Mouse (Mus musculus) embryonic fibroblast, embryonic 13.5 days (primary cell): ENCODE measurements around the gene Lrrc31. TPM values are rescaled to one million over a fixed set of nuclear protein-coding genes. Genes with fewer than 3 reads are reported as not detected.
"Not testable (repeated sequence)": the region's sequence is repeated elsewhere in the genome, so short reads cannot be mapped to it uniquely, and the experiment has no call there.

ENCODE experiments used
- H3K27ac ChIP-seq: 2 replicates; pipeline ENCODE4 v1.5.1; 2012; ENCODE audit warnings: low read length, control low read depth, inconsistent platforms; ENCODE audit not compliant: insufficient read depth
- H3K4me1 ChIP-seq: 2 replicates; pipeline ENCODE4 v1.6.1; 2011; ENCODE audit warnings: low read length; ENCODE audit not compliant: control insufficient read depth, insufficient read depth
- H3K4me3 ChIP-seq: 2 replicates; pipeline ENCODE4 v1.5.1; 2011; ENCODE audit warnings: mild to moderate bottlenecking, control low read depth, low read length; ENCODE audit not compliant: insufficient read depth
- CTCF ChIP-seq: IDR thresholded peaks from 2 replicates; pipeline ENCODE4 v1.5.1; 2011; ENCODE audit warnings: mild to moderate bottlenecking, control low read depth, low read length, moderate library complexity, borderline replicate concordance; ENCODE audit not compliant: insufficient read depth
- POLR2A ChIP-seq: IDR thresholded peaks from 2 replicates; pipeline ENCODE4 v1.6.1; 2011; ENCODE audit warnings: low read depth, mild to moderate bottlenecking, control low read depth, low read length, moderate library complexity
- polyA plus RNA-seq: library from polyadenylated mRNA; stranded (reverse); fragments of >200 nt; gene quantifications from 2 replicates; pipeline ENCODE4 v1.2.4, GENCODE M21; 2011; ENCODE audit warnings: low read depth; ENCODE audit not compliant: missing spikeins, insufficient read length

Gene Lrrc31
- polyA plus RNA-seq = not detected in 2 replicates

DNA sequence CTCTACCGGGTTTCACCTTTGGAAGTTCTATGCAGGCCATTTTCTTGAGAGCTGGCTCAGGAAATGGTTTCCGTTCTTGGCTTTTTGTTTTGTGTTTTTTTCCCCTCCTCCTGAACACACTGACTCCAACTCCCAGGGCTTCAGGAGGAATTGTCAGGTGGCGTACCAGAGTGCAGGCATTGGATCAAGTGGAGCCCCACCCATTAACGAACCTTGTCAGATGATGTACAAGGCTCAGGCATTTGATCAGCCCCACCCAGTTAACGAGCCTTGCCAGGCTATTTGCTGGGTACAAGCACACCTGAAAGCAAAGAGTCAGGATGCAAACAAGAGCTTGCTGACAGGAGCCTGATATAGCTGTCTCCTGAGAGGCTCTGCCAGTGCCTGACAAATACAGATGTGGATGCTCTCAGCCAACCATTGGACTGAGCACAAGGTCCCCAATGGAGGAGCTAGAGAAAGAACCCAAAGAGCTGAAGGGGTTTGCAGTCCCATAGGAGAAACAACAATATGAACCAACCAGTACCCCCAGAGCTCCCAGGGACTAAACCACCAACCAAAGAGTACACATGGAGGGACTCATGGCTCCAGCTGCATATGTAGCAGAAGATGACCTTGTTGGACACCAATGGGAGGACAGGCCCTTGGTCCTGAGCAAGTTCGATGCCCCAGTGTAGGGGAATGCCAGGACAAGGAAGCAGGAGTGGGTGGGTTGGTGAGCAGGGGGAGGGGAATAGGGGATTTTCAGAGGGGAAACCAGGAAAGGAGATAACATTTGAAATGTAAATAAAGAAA, at the start of gene Lrrc31:
Lrrc31 (minus strand) TSS at position 133 of the 795 bp plus-strand sequence.
- H3K27ac ChIP-seq, H3K4me1 ChIP-seq, H3K4me3 ChIP-seq: not testable (repeated sequence)

DNA sequence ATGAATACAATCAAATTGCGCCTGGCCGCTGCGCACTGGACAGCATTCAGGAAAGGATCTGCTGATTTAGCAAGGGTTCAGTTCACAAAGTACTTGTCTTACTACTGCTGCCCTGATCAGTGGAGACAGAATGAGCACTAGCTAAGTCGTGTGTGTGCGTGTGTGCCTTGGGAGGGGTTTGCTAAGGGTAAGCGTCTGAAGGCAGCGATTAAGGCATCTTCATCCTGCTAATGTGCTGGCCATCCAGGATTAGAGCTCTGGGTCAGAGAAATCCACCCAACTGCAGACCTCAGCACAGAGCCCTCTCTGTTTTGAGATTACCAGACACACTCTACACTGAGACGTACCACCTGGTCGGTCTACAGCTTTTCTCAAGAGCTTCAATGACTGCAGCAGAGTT, 48.7 kb upstream of the Lrrc31 start:
- TF ChIP-seq POLR2A (no peak), CTCF (no peak)
- Histone ChIP-seq H3K27ac (no peak overlapping the region), H3K4me3 (no peak overlapping the region)

DNA sequence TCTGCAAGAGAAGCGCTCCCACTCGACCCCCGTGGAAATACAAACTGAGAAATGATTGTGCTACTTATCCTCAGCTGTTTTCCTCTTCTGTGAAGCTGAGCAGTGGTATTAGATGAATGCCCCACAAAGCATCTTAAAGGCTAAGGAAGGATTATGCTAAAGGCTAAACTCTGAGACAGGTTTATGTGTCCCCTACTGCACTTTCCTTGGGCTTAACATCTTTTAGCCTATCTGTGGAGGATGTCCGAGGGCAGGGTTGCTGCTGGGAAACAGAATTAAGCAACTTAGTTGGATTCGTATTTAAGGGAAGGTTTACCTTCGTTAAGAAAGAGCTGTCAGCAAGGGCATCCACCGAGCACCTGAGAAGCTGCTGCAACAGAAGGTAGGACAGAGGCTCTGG, 46.4 kb upstream of the Lrrc31 start, which contains the start of gene Samd7:
Samd7 (plus strand) TSS at position 288 of the 400 bp plus-strand sequence.
- H3K4me1 ChIP-seq = no peaks in the 10 kb centered on the region
- no peak within 1 kb of the TSS for H3K27ac ChIP-seq
- no peak for TF ChIP-seq POLR2A
- TF ChIP-seq CTCF = no peak
- no peak within 1 kb of the TSS for H3K4me3 ChIP-seq

More for the DNA sequence above, 48.7 kb upstream of the Lrrc31 start:
- H3K4me1 ChIP-seq = no peaks in the 10 kb centered on the region

DNA sequence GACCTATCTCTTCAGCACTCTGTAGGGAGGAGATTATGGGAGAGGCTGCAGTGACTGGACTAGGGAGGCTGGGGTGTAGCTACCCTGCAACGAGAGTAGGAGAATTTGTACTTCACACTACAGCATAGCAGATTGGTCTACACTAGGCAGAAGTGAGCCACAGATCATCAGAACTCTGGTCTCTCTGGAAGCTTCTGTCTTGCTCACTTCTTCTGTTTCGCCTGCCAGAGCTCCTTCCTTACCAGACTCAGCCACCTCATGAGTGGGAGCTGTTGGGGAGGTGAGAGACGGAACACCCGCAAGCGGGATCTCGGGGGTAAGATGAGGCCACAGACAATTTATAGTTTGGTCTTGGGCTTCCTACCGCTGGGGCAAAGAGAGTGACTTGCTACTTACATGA, 43.2 kb upstream of the Lrrc31 start:
- H3K4me3 ChIP-seq = no peak overlapping the region
- TF ChIP-seq POLR2A = no peak
- no peak for TF ChIP-seq CTCF
- no peaks in the 10 kb centered on the region for H3K4me1 ChIP-seq
- H3K27ac ChIP-seq = no peak overlapping the region

DNA sequence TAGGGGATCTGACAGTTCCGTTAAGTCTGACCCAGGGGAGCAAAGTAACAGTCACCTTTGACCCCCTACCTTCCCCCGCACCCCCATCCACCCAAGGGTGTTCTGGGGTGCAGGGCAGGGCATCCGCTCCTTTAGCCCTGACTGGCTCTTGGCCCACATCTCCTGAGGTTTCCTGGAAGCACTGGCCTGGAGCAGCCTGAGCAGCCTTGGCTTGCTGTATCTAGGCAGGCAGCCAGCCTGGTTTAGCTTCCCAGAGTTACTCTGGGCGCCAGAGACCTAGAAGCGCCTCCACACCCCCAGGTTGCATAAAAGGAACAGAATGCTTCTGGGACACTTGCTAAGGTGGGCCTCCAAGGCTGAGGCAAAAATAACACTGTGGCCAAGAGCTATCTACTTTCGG, 41.7 kb upstream of the Lrrc31 start:
- no peak overlapping the region for H3K4me3 ChIP-seq
- no peaks in the 10 kb centered on the region for H3K4me1 ChIP-seq
- no peak overlapping the region for H3K27ac ChIP-seq
- no peak for TF ChIP-seq POLR2A
- no peak for TF ChIP-seq CTCF

DNA sequence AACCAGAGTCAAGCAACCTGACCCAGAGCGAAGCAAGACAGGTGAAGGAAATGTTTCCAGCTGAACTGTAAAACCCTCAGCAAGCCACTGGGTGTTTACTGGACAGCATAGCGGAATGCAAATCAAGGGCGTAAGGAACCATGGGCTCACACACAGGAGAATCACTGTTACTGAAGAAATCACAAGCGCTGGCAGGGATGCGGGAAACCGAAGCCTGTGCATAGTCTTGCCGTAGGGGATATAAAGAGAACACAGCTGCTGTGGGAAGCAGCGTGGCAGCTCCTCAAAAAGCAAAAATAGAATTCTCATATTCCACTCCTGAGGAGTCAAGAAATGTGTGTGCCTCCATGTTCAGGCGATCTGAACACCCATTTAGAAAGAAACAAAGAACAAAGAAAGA, 37.2 kb upstream of the Lrrc31 start:
- Histone ChIP-seq H3K27ac (no peak overlapping the region), H3K4me3 (no peak overlapping the region), H3K4me1 (no peaks in the 10 kb centered on the region)
- no peak for TF ChIP-seq CTCF
- TF ChIP-seq POLR2A = no peak

DNA sequence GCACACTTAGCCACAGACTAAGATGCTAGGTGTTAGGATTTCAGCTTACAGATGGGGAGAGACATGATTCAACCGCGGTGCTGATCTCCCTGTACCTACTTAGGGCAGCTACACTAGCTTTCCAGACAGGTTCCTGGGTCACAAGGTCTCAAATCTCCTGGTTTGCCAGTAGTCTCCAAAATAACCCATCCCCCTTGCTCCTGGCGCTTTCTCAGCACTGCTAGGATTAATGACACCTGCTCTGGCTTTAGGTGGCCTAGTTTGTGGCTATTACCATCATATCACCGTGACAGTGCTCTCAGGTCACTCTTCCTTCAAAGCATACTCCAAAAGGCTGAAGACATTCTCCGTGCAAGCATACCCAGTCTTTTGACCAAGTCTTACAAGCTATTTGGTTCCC, 29.4 kb upstream of the Lrrc31 start:
- TF ChIP-seq CTCF = no peak
- TF ChIP-seq POLR2A = no peak
- H3K27ac ChIP-seq = no peak overlapping the region
- H3K4me3 ChIP-seq = no peak overlapping the region
- no peaks in the 10 kb centered on the region for H3K4me1 ChIP-seq

DNA sequence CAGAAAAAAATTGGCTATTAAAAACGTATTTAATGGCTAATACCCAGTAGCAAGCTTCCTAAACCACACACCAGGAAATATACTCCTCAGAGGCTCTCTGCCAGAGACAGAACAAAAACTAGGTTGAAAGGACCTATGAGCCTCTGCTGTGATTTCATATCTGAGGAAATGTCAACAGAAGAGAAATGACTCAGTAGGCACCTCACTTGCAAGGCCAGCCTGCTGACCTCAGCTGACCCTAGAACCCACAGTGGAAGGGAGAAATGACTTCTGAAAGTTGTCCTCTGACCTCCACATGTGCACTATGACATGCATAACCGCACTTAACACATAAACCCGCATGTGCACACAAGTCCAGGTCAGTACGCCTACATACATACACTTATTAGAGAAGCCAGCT, 27.6 kb upstream of the Lrrc31 start:
- TF ChIP-seq POLR2A (no peak), CTCF (no peak)
- no peaks in the 10 kb centered on the region for H3K4me1 ChIP-seq
- no peak overlapping the region for H3K4me3 ChIP-seq
- no peak overlapping the region for H3K27ac ChIP-seq

DNA sequence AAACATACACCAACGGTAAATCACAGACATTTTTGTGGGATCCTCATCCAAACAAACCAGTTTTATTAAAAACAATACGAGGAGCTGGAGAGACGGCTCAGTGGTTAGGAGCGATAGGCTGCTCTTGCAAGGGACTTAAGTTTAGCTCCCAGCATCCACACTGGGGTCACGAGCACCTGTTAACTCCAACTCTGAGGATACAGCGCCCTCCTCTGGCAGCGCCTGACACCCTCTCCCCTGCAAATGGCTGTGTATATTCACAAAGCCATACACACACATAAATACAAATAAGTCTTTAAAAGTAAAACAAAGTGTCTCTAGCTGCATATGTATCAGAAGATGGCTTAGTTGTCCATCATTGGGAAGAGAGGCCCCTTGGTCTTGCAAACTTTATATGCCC, 25.9 kb upstream of the Lrrc31 start:
- TF ChIP-seq CTCF = no peak
- TF ChIP-seq POLR2A = no peak
- Histone ChIP-seq H3K4me3 (no peak overlapping the region), H3K4me1 (no peaks in the 10 kb centered on the region), H3K27ac (no peak overlapping the region)

DNA sequence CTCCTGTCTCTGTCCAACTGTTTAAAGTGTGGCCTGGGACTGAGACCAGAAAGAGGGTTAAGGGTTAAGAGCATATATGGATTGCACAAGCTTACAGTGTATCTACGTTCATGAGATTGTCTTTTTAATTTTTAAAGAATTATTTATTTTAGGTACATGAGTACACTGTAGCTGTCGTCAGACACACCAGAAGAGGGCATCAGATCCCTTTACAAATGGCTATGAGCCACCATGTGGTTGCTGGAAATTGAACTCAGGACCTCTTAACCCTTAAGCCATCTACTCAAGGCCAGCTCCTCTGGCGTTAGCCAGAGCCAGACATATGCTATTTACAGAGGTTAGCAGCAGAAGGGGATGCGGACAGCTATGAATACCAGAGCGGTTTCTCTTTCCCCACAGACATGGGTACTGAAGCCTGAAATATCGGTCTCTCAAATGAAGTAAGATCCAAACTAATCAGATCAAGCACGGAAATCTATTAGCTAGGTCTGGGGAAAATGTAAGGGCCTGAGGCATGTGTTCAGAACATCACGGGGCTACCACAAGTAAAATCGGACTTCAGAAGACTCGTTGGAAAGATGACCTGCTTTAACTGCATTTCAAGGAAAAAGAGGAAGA, 25.3 kb upstream of the Lrrc31 start:
- TF ChIP-seq CTCF = no peak
- no peak for TF ChIP-seq POLR2A

More for the DNA sequence above, 25.3 kb upstream of the Lrrc31 start:
- H3K4me1 ChIP-seq = no peaks in the 10 kb centered on the region
- no peak overlapping the region for H3K27ac ChIP-seq
- no peak overlapping the region for H3K4me3 ChIP-seq
